Mouse (Mus musculus): ENCODE measurements around the gene Svbp. TPM values are rescaled to one million over a fixed set of nuclear protein-coding genes. Genes with fewer than 3 reads are reported as not detected.

The Svbp gene
- total RNA-seq (2021), result 10 to 100 TPM in 1 of 2 experiments, 1 to 10 TPM in 1; 9.7 to 11.9 TPM
- long read RNA-seq, experiment 1, transcript Svbp-201 (3 exons, 733 nt), result major isoform, 11 of 11 reads
- long read RNA-seq, experiment 1, partial matches to known transcripts, result 0 of 11 reads
- long read RNA-seq, experiment 1, other reads (novel, unspliced or antisense), result 0 of 11 reads
- long read RNA-seq, experiment 2, transcript Svbp-201 (3 exons, 733 nt), result major isoform, 8 of 10 reads
- long read RNA-seq, experiment 2, partial matches to known transcripts, result 0 of 10 reads
- long read RNA-seq, experiment 2, other reads (novel, unspliced or antisense), result 1 of 10 reads

DNA sequence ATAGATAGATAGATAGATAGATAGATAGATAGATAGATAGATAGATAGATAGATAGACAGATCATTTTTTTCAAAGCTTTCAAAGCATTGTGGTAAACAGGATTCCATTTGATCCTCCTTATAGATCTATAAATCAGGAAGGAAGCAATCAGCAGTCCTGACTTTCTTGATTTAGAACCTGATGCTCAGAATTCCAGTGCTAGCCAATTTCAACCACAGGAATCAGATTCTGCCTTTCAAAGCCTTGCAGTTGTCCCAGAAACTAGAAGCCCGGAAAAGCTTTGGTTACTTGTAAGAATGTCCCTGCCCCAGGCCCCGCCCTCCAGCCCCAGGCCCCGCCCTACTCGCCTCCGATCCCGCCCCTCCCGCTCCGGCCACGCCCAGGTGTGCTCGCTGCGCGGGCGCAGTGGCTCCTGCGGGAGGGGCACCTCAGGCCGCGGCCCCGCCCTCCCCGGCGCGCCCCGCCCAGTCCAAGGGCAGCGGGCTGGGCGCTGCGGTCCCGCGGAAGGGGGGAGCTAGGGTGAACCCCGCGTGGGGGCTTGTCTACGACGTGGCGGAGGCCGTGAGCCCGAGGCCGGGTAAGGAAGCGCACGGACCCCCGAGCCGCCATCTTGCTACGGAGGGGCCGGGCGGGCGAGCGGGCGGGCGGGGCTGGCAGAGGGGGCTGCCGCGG is at the start of gene Svbp:
TSS of gene Svbp (plus strand) at position 398 of the 673 bp plus-strand sequence.
- intact Hi-C loops (cut with DNase I), result loop anchor here (10.0 kb wide), 1 partner anchor 90 kb away; the partner anchor contains the start of gene Slc2a1
- Histone ChIP-seq H3K4me3 (peak within 1 kb of the TSS; percentile 99), H3K27ac (peak within 1 kb of the TSS; percentile 87)
- TF ChIP-seq CTCF (IDR thresholded peaks at IDR 0.05), result no peak
- DNase-seq, result peak; percentile 93

DNA sequence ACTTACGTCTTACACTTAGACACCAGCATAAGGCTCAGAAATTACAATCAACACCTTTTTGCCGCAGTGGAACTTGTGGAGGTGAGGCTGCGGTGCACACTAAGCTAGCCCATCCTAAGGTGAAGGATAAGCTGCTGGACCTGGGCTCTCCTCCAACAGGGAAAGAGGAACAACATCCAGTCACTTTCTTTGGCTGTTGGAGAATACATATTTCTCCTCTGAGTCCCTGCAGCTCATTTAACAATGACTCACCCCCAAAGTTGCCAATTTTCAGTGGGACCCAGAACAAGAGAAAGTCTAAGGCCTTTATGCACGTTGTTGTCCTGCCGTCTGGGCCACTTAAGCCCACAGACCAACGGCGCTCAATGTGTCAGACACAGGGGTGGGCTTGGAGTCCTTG is 48.3 kb upstream of the Svbp start:
- no peak for TF ChIP-seq CTCF (IDR thresholded peaks at IDR 0.05)
- Histone ChIP-seq H3K4me3 (no peak overlapping the region), H3K27ac (no peak overlapping the region)
- intact Hi-C loops (cut with DNase I), result no loop called here
- DNase-seq, result no peak

DNA sequence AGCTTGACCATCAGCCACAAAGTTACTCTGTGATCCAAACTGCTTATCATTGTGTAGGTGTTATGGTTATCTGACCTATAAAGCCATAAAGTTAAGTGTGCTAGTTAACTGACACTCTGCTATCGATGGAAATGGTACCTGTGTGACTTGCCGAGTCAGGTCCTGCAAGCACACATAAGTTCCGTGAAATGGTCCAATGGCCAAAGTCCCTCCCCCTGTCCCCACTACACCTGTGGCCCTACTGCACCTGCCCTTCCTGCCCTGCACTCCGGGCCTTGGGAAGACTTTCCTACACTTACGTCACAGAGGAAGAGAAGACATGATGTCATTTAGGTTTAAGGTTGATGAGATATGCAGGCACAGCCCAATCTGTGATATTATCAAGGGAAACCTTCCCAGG is 47.8 kb upstream of the Svbp start:
- no peak overlapping the region for H3K27ac ChIP-seq
- no peak for TF ChIP-seq CTCF (IDR thresholded peaks at IDR 0.05)
- no peak for DNase-seq
- H3K4me3 ChIP-seq, result no peak overlapping the region
- intact Hi-C loops (cut with DNase I), result no loop called here

DNA sequence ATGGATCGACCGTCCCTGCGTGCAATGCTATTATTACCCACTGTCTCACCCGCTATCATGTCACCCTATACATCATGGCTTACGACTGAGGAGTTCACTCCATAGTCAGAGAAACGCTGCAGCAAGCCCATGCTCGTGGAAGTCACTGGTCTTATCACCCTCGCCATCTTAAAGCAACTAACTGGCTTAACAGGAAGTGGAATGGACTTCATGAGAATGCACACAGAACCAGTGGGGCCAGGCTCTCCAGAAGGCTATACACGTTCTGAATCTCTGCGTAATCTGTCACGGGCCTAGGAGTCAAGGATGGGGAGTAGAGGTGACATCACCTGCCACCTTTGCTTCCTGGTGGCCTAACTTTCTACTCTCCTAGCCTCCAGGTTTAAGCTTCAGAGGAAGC is 46.4 kb upstream of the Svbp start:
- TF ChIP-seq CTCF (IDR thresholded peaks at IDR 0.05), result no peak

DNA sequence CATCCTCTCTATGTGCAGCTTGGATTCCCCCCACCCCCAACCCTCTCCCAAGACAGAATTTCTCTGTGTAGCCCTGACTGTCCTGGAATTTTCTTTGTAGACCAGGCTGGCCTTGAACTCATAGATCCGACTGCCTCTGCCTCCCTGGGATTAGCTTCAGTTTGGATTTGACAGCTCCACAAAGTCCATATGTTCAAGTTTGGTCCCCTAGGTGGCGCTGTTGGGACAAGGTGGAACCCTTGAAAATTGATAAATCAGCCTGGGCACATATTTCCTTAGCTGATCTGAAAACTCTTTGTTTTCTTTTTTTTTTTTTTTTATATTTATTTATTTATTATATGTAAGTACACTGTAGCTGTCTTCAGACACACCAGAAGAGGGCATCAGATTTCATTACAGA is 37.9 kb upstream of the Svbp start:
- no peak overlapping the region for H3K4me3 ChIP-seq
- TF ChIP-seq CTCF (IDR thresholded peaks at IDR 0.05), result peak; percentile 69
- intact Hi-C loops (cut with DNase I), result no loop called here
- H3K27ac ChIP-seq, result no peak overlapping the region
- peak; percentile 63 for DNase-seq

More for the DNA sequence above, 46.4 kb upstream of the Svbp start:
- no peak overlapping the region for H3K4me3 ChIP-seq
- H3K27ac ChIP-seq, result no peak overlapping the region
- intact Hi-C loops (cut with DNase I), result no loop called here
- DNase-seq, result no peak

DNA sequence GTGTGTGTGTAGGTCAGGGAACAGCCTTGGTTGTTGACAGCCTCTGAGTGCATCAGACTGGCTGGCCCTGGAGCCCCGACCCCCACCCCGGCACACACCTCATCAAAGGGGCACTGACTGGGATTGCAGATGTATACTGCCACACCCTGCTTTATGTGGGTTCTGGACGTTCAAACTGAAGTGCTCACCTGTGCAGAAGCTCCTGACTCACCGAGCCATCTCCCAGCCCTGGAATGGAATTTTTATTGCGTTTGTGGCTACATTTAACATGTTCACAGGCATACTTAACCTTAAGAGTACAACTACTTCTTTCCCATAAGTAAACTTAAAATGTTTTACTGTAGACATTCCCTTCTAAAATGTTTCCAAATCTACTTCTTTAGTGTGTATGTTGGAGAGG is 37.2 kb upstream of the Svbp start:
- H3K4me3 ChIP-seq, result no peak overlapping the region
- H3K27ac ChIP-seq, result no peak overlapping the region
- intact Hi-C loops (cut with DNase I), result no loop called here
- no peak for DNase-seq
- TF ChIP-seq CTCF (IDR thresholded peaks at IDR 0.05), result no peak

DNA sequence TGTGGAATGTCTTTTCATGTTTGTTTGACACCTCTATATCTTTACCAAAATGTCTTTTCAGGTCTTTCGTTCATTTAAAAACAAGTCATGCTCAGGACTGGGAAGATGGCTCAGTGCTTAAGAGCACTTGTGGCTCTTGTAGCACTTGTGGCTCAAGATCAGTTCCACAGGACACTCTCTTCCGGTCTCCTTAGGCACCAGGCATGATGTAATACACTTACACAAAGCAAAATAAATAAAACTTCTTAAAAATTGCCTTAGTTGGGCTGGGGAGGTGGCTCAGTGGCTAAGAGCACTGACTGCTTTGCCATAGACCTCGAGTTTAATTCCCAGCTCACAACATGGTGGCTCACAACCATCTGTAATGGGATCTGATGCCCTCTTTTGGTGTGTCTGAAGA is 33.7 kb upstream of the Svbp start:
- no peak overlapping the region for H3K27ac ChIP-seq
- no peak for DNase-seq
- intact Hi-C loops (cut with DNase I), result no loop called here
- H3K4me3 ChIP-seq, result no peak overlapping the region
- TF ChIP-seq CTCF (IDR thresholded peaks at IDR 0.05), result no peak

DNA sequence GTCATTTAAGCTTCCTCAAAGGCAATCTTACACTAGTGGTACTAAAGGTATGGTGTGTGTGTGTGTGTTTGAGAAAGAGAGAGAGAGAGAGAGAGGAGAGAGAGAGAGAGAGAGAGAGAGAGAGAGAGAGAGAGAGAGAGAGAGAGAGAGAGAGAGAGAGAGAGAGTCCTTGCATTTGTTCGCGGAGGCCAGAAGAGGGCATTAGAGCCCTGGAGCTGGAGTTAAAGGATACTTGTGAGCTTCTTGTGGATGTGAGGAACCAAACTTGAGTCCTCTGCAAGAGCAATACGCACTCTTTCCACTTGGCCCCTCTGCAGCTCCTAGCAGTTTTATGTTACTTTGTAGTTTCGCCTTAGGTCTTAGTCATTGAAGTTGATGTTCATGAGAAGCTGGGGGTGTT is 32.1 kb upstream of the Svbp start:
- no peak for TF ChIP-seq CTCF (IDR thresholded peaks at IDR 0.05)
- H3K4me3 ChIP-seq, result no peak overlapping the region
- intact Hi-C loops (cut with DNase I), result no loop called here
- no peak for DNase-seq
- no peak overlapping the region for H3K27ac ChIP-seq

DNA sequence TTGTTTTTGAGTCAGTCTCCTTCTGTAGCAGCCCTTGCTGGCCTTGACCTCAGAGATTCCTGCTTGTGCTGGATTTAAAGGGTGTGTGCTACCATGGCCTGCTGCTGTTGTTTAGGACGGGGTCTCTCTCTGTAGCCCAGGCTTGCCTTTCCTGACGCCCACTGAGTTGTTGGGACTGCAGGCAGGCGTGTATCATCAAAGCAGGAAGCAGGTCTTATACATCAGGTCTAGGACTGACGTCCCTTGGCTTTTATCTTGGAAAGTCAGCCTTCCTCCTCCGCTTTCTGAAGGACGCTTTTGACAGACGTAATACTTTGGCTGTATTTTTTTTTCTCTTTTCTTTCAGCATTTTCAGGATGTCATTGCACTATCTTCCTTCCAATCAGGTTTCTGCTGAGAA is 29.2 kb upstream of the Svbp start:
- Histone ChIP-seq H3K4me3 (no peak overlapping the region), H3K27ac (no peak overlapping the region)
- DNase-seq, result no peak
- TF ChIP-seq CTCF (IDR thresholded peaks at IDR 0.05), result no peak
- intact Hi-C loops (cut with DNase I), result loop anchor here (5.0 kb wide), 1 partner anchor 36 kb away; no protein-coding TSS in a partner anchor

DNA sequence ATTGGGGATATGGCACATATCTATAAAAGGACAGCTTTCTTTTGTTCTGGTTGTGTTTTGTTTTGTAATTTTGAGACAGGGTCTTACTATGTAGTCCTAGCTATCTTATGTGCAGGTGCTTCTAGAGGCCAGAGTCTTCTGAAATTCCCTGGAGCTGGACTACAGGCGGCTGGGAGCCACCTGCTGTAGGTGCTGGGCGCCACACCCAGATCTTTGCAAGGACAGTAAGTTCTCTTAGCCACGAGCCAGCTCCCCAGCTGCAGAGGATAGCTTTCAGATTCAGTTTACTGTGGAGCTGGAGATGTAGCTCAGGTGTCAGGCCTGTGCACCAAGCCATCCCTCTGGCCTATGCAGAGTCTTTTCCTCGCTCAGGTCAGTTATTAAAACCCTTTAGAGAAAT is 28.0 kb upstream of the Svbp start:
- intact Hi-C loops (cut with DNase I), result loop anchor here (5.0 kb wide), 1 partner anchor 35 kb away; no protein-coding TSS in a partner anchor
- no peak overlapping the region for H3K27ac ChIP-seq
- H3K4me3 ChIP-seq, result no peak overlapping the region
- no peak for DNase-seq
- TF ChIP-seq CTCF (IDR thresholded peaks at IDR 0.05), result no peak

DNA sequence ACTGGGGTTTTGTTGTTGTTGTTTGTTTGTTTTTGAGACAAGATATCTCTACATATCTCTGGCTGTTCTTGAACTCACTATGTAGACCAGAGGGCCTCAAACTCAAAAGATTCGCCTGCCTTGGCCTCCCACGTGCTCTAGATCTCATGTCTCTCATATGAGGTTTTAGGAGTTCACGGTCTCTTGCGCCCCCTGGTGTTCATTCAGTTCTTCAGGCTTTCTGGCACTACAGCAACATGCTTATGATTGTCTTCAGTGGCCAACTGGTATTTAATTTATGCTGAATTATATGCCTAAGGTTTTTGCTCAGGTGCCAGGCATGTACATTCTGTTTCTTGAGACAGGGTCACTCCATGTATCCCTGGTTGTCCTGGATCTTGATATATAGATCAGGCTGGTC is 27.4 kb upstream of the Svbp start:
- Histone ChIP-seq H3K27ac (no peak overlapping the region), H3K4me3 (no peak overlapping the region)
- peak; percentile 84 for DNase-seq
- intact Hi-C loops (cut with DNase I), result loop anchor here (1.0 to 5.0 kb wide), 2 partner anchors 35 to 162 kb away; no protein-coding TSS in a partner anchor
- TF ChIP-seq CTCF (IDR thresholded peaks at IDR 0.05), result peak; percentile 91; the same call in 1 of the 2 replicates

DNA sequence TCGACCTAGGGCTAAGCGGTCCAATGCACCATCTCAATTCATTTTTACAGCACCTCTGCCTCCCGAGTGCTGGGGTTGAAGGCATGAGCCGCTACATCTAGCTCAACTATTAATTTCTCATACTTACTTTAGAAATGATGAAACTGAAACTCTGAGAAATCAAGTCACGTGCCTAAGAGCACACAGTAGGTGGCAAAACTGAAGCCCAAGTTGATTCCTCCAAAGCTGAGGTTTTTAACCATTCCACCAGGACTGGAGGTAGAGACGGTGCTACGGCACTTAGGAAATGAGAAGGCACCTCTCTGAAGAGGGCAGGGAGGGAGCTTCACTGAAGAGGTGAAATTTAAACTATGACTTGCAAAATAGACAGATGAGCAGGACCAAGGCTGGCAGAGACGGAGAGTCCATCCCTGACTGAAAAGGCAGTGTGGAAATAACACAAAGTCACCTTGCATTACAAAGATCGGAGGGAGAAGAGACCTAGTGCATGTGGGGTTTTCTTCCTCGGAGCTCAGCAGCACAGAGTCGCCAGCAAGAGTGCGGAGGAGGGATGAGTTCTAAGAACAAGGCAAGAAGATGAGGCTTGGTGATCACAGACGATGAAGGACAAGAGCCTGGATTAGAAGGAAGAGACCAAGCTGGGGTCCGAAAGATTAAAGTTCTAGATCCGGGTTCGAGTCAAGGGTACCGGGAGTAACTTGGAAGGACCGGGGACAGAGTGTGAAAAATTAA is 22.0 kb upstream of the Svbp start:
- no peak for TF ChIP-seq CTCF (IDR thresholded peaks at IDR 0.05)
- no peak for DNase-seq
- intact Hi-C loops (cut with DNase I), result no loop called here
- peak overlapping the region; percentile 97 for H3K4me3 ChIP-seq
- peak overlapping the region; percentile 98 for H3K27ac ChIP-seq

Data from gastrocnemius, adult 2 months (tissue).